Mouse (Mus musculus) adrenal gland (tissue): ENCODE data around the gene 4930452B06Rik.

ENCODE experiments used
- intact Hi-C: fragments of 180-260 bp; cut with DNase I; formaldehyde crosslinking; loops from one replicate; pipeline ENCODE4 v1.15.1; 2025

4930452B06Rik gene

DNA sequence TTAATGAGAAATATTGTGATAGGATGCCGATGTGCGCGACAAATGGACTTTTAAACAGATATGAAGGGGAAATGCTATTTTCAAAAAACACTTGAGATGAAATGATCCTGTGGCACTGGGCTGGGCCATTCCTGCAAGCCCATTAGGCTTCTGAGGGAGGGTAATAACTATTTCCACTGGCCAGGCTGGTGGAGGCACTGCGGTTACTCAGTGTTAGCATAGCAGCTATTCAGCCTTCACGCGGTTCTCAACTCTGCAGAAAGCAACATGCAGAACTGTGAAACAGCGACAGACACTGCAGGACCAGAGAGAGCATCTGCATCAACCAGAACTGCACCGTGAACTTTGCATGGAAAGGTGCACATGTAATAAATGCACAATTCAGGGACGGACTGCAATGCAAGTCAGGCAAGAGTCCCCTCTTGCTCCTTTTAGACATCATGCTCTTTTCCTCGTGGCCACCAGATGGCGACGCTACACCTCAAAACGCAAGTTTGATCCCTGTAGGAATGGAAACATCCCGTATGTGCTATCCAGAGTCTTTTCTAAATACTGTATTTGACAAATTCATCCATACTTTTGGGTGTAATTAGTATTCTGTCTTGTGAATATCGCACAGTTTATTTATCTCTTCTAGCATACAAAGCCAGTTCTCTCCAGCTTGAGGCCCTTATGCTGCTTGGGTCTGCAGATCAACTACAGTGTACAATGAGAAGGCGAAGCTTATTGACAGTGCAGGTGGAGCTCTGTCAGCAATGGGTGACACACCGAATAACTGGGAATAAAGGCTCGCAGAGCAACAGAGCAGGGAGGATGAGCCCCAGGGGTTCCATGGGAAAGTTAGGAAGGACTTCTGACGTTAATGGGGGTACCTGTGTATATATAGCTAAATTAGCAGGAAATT, 205.6 kb downstream of the 4930452B06Rik start:
- intact Hi-C loops: loop anchor here (5.0 kb wide), 1 partner anchor 147 kb away; no protein-coding TSS in a partner anchor

DNA sequence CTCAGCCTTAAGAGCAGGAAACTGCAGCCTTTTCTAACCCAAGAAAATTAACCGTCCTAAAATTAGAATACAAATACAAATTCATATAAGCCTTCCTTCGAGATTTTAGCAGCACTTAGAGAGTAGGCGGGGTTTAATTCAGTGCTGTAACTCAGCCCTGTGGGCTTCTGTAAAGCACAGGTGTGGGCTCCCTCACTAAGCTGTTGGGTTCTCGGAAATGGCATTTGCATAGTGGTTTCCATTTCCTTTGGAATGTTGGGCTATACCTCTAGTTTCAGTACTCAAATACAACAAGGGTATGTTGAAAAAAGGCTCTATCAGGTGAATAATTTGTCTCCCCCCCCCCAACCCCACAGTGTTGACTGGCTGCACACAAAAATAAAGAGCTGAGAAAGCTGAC, 206.3 kb downstream of the 4930452B06Rik start:
- intact Hi-C loops: loop anchor here (5.0 kb wide), 2 partner anchors 102 to 148 kb away; no protein-coding TSS in a partner anchor

DNA sequence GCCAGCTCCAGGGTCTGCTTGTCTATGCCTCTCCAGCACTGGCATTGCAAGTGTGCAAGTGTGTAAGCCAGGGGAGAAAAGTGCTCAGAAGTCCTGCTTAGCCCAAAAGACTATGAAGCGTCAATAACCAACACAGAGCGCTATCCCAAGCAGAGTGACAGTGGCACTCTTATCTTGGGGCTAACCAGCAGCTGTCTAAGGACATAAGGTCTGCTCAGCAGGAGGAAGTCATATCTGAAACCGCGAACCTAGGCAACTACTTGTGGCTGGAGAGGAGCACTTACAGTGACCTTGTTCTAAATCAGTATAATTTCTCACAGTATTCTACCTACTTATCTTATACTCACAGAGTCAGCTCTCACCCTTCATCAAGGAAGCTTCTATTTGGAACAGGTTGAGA, 214.9 kb downstream of the 4930452B06Rik start:
- intact Hi-C loops: no loop called here

DNA sequence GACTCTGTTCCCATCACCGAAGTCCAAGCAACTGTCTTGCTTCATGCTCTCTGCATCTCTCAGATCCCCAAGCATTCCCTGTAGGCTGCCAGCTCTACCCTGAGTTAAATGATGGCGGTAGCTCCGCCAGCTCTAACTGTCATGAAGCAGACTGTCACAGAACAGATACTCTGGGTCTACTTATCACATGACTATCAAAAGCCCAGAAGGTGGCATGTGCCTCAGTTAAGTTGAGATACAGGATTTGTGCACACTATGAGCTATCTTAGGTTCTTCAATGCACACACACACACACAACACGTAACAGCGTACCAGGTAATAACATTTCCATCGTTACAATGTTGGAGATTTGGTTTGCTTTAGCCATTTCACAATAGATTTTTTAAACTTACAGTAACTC, 215.7 kb downstream of the 4930452B06Rik start:
- intact Hi-C loops: no loop called here

DNA sequence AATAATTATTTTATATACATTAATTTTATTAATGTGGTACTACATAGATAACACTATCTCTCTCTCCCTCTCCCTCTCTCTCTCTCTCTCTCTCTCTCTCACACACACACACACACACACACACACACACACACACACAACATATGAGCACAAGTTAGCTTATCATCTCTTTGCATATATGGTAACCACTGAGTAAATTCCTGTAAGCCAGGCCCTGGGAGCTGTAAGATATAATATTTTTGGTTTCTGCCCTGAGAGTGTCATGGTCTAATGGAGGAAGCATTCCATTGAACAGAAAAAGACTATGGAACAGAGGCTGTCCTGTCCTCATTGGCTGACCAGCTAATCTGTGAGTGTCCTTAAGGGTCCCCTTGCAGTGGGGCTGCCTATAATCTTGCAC, 216.7 kb downstream of the 4930452B06Rik start:
- intact Hi-C loops: no loop called here

DNA sequence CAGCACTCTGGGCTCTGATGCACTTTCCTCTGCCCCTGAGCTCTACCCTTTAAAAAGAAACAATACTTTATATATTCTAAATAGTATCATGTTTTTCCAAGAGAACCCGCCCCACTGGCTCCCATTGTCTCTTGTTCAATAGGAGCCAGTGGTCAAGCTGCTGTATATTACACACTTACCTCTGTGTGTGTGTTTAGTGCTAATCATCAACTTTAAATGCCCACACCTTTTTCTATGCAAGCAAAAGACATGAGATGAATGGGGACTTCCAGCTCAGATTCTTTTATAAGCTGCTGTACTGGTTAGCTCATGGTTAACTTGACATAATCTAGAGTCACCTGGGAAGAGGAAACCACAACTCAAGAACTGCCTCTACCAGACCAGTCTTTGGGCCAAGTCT, 218.7 kb downstream of the 4930452B06Rik start:
- intact Hi-C loops: no loop called here

DNA sequence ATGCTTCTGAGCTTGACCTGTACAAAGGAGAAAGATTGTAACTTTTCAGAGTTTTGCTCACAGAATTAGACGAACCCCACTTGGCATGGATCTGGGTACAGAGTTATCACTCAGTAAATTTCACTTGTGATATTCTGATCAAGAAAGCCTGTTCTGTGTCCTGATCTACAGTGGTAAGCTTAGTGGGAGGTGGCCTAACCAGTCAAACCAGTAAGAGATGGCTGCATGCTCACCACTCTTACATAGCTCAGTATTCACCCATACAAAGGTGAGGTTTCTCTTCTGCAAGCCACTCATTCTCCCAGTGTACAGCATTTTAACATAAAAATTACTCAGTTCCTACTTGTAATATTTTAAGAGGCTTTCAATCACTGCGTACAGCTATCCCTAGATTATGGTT, 221.7 kb downstream of the 4930452B06Rik start:
- intact Hi-C loops: no loop called here

DNA sequence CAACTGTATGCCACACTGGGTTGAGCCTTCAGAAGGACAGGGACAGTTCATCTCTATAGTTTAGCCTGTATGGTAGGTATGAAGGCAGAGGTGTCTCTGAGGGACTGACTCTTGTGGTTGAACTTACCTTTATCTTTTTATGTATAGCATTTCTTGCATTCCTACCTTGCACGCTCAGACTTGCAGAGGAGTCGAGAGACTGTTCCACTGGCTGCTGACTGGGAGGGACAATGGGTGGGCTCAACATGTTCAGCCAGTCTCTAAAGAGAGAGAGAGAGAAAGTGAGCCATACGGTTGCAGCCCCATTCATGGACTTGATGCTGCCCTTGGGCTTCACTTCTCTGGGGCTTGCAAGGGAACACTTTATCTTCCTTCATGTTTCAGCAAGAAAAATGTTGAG, 223.3 kb downstream of the 4930452B06Rik start:
- intact Hi-C loops: no loop called here

DNA sequence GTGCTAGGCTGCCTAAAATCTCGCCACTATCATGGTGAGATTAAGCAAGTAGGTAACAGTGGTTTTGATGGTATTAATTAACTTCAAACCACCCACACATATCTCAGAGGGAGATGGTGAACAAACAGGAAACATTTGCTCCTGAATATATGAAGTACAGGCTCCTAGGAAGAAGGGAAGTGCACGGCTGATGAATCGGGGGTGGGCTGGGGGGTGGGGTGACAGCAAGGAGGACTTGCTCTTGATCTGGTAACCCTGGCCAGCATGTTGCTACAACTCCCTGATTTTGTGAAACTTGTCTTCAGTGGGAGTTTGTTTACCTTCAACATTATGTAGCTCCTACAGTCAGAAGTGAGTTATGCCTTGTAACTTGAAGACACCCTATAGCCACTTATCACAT, 224.4 kb downstream of the 4930452B06Rik start:
- intact Hi-C loops: no loop called here

DNA sequence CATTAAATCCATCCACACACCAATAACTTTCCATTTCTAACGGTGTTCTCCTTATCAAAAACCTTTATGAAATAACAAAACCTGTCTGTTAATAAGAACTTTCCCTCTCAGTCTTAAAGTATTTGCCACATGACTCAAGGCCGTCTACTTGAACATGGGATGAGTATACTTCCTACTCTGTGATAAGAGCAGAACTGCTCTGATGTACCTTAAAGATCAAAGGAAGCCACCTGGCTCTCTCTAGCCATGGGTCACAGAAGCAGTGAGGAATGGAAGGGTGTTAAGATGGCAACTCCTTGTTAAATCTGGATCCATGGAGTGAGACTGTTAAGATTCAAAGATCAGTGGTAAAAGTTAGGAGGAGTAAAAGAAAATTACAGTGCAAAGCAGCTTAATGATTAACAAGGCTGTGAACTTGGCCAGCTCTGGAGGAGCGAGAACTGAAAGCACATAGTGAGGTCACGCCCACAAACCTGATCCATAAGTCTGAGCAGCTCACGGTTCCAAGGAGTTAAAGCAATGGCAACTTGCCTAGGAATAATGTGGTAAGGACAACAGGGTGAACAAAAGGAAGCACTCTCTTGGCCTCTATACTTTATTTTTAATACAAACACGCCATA, 235.3 kb downstream of the 4930452B06Rik start:
- intact Hi-C loops: no loop called here

DNA sequence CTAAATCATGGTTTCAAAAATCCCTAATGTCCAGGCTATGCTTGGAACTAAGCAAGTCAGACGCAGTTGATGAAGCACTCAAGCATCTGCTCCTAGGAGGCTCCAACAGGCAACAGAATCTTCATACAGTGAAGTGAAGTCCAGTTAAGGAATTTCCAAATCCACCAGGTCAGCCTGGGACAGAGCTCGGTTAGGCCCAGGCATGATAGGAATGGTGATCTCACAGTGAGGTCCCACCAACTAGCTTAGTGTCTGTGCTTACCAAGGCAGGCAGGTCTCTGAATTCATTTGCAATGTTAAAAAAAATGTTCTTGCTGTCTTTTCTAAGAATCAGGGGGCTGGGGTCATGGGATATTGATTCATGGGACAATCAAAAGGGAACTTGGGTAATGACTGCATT, 236.3 kb downstream of the 4930452B06Rik start:
- intact Hi-C loops: no loop called here

DNA sequence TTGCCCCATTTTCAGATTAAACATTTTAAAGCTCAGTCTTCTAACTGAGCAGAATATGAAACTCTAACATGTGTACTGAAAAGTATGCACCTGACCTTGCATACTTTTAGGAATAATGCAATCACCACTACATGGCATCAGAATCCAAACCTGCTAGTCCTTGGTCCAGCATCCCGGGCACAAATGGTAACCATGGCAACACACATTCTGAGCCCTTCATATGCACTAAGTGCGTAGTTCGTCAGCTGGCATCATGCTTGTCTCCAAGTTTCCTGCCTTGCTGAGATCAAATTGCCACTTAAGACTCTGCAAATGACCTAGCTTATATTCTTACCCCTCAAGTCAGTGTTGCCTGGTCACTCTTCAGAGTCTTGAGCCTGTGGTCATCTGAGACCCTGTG, 243.2 kb downstream of the 4930452B06Rik start:
- intact Hi-C loops: no loop called here

DNA sequence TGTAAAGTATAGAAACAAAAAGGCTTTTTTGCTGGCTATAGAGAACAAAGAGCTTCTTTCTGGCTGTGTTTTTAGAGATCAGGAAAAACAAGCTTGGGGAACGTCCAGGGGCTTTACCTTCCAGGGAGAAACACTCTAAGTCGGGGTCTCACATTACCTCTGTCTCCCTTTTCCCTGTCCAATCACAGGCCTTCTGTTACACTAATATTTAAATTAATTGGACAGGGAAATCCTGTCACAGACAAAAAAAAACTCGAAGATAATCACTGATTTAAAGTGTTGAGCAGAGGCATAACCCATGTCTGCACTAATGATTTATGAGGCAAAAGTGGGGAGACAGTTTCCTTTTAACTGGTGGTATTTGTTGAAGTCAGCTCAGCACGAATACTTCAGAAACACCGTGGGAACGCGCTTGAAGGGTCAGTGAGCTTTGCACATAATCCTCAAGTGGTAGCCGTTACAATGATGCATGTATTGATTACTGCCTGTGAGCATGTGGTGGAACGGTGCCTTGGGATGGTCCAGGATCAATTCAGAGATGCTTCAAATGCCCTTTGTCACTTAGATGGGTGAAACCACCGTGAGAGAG, 244.7 kb downstream of the 4930452B06Rik start:
- intact Hi-C loops: no loop called here

DNA sequence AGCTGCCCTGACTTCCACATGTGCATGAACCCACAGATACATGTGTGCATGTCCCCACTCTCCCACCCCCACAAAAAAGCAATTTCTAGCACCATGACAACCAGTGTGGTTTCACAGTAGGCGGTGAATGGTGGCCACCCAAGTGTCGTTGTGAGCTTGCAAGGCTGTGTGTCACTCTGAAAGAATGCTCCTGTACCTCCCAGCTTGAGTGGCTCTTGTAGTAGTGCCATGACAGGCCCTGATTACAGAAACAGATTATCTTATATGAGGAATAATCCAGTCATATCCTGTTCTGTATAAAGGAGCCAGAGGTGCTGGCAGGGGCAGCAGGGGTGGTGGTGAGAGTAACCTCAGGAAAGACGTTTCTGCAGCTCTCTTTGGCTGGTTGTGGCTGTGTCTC, 247.4 kb downstream of the 4930452B06Rik start:
- intact Hi-C loops: no loop called here

DNA sequence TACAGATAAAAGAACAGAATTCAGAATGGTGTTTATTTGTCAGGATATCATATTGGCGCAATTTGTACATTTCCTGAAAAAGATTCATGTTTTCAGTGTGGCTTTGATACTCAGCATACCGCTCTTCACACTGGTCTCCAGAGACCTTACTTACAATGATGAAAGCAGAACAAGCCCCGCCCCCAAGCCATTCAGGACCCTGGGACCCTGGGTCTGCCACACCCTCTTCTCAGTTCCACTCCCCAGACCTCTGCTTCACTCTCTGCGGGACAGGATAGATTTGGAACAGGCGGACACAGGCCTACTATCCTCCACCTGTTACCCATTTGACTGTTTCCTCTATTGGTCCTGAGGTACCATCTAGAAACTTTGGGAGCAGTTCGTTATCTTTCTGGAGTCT, 260.1 kb downstream of the 4930452B06Rik start:
- intact Hi-C loops: no loop called here

DNA sequence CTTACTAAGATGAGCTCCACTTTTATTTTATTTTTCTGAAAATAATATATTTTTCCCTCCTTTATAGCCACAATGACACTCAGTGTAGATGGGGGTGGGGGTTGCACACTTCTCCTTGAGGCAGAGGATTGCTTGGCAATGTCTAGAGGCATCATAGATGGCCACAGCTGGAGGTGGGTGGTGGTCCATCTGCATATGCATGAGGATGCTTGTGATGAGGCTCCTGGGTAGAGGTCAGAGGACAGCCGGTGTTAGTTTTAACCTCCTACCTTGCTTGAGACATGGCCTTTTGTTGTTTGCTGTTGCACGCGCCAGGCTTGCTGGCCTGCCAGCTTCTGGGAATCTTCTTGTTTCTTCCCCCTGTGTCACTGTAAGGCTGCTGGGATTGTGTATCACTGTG, 262.7 kb downstream of the 4930452B06Rik start:
- intact Hi-C loops: no loop called here

DNA sequence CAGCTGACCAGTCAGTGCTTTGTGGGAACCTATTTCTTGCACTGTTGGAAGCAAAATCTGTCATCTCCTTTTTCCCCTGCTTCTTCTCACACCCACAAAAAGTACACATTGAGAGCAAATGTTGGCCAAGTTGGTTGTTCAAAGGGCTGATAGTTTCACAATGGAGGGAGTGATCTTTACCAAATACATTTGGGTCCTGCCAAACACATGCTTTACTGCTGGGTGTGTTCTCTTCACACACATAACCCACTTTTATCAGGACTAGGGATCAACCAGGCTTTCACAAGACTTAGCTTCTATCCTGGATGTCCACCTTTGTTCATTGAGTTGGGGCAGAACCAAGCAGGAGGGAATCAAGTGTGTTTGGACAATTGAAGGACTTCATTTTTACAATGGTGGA, 267.5 kb downstream of the 4930452B06Rik start:
- intact Hi-C loops: no loop called here

DNA sequence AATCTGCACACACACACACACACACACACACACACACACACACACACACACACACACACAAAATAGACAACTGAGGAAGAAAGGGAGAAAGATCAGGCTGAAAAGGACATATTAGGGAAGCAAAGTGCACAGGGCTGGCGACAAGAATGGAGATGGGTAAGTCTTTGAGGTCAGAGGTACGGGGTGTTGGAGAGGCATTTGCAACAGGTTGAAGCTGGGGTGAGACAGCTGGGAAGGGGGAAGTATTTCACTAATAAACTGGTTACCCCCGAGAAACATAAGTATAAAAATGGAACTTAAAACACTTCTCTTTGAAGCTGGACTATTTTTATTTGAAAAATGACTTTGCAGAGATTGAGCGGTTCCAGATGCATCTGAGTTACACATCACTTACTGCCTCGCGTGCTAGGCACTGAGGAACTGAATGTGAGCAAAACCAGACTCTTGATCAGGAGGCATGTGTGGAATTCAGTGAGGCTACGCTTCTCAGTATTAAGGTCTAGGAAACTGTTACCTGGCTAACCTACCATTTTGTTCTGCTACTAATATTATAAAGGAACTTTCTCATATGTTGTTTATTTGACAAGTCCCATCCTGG, 270.3 kb downstream of the 4930452B06Rik start:
- intact Hi-C loops: no loop called here

DNA sequence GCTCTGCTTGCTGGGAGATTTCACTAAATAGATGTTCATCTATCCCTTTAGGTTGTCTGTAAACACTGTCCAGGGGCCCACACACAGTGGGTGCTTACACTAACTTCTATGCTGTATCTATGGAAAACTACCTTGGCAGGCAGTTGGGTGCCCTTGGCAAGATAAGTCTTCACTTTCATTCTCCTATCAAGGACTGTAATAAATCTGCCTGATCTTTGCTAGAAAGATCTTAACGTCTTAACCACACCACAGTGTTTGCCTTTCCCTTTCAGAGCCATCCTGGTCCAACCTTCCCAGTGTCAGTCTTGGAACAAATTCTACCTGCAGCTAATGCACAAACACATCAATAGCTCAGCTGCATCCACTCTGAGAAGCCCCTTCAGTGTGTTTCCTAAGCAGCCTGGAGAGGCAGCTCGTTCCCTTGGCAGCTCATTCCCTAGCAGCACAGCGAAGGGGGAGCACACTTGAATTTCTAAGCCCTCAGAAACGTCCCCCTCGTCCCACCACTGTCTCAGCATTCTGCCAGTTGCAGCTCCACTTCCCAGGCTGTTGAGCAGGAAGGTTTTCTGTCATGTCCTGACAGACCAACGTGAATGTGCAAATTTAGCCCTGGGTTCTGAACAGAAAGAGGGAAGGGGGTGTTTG, 273.7 kb downstream of the 4930452B06Rik start:
- intact Hi-C loops: no loop called here
